7 mouse cellular contexts compared by ENCODE assay signal in genomic region chr9:111117126-111117642, GRCm38 (mm10). TPM values are rescaled to one million over a fixed set of nuclear protein-coding genes. Genes with fewer than 3 reads are reported as not detected.
A peak's percentile ranks its signal among the peaks of the same experiment; 100 is the strongest.
DNase-seq lines count a peak whose midpoint lies in the region; TF ChIP-seq lines count a peak whose summit lies in the region.

Lrrfip2 (plus strand) TSS chr9:111117592.

- no peak for DNase-seq in spleen, adult 2 months (ENCODE audit: low read depth in 1 of 2, low spot score in 2 of 2)
- DNase-seq in spleen, postnatal 14 days (ENCODE audit: low spot score in 2 of 2) = no peak
- DNase-seq in c-Kit-negative CD71-positive TER-119-positive erythroid progenitor cells, embryonic 14.5 days (ENCODE audit: low read depth, low spot score) = peak; percentile 16
- DNase-seq in heart, adult 18-20 months = no peak
- DNase-seq in large intestine, adult 2 months (ENCODE audit: low read depth, low spot score) = no peak
- no peak for DNase-seq in midbrain, embryonic 10.5 days (ENCODE audit: low spot score)
- no peak for DNase-seq in urinary bladder, postnatal 25 days (ENCODE audit: low spot score)

- peak within 1 kb of the TSS; percentile 51 for H3K27ac ChIP-seq in spleen, adult 2 months (ENCODE audit: insufficient read depth, low read length)
- H3K27ac ChIP-seq in midbrain, embryonic 10.5 days (replicated peaks) = peak within 1 kb of the TSS; percentile 94

- H3K9me3 ChIP-seq in midbrain, embryonic 10.5 days (replicated peaks) = 0 out of 2 replicates have a peak, but pooled peaks cover 4% of the 10 kb centered on the region

- TF ChIP-seq POLR2A in spleen, adult 2 months (IDR thresholded peaks at IDR 0.05; ENCODE audit: low read depth, low read length) = no peak

- no peaks in the 10 kb centered on the region for H3K27me3 ChIP-seq in spleen, adult 2 months (ENCODE audit: control insufficient read depth, insufficient read depth, low read length)
- H3K27me3 ChIP-seq in midbrain, embryonic 10.5 days (ENCODE audit: low read depth, poor library complexity, severe bottlenecking) = no peaks in the 10 kb centered on the region

- no peaks in the 10 kb centered on the region for H3K36me3 ChIP-seq in spleen, adult 2 months (ENCODE audit: control insufficient read depth, insufficient read depth, low read length)
- H3K36me3 ChIP-seq in midbrain, embryonic 10.5 days = peaks cover 4% of the 10 kb centered on the region; the same call in 1 of the 2 replicates

- 50% methylated on average over 14 of the region's 14 CpGs for WGBS in spleen, adult 2 months
- WGBS in large intestine, adult 2 months = 32% methylated on average over 14 of the region's 14 CpGs
- 43% methylated on average over 14 of the region's 14 CpGs for WGBS in midbrain, embryonic 10.5 days

- H3K4me1 ChIP-seq in spleen, adult 2 months (ENCODE audit: control insufficient read depth, insufficient read depth, insufficient read length) = peaks cover 11% of the 10 kb centered on the region
- peaks cover 25% of the 10 kb centered on the region for H3K4me1 ChIP-seq in midbrain, embryonic 10.5 days

- no peak for TF ChIP-seq CTCF in spleen, adult 2 months (IDR thresholded peaks at IDR 0.05; ENCODE audit: extremely low read depth, insufficient read depth, insufficient read length, insufficient replicate concordance)

- peak within 1 kb of the TSS; percentile 71 for H3K4me3 ChIP-seq in spleen, adult 2 months (ENCODE audit: extremely low read depth, insufficient read depth, insufficient read length)
- H3K4me3 ChIP-seq in midbrain, embryonic 10.5 days = peak within 1 kb of the TSS; percentile 99

RNA-seq across cellular contexts. Expression of gene Lrrfip2, which starts in this region (rescaled TPM):
- 5.3 and 6.4 TPM in 2 replicates for polyA plus RNA-seq in spleen, adult 2 months (2012; rRNA removed)
- total RNA-seq in heart, adult 18-20 months (2021) = 10 to 100 TPM; 87.3 to 89.0 TPM
- polyA plus RNA-seq in large intestine, adult 2 months (2012; rRNA removed) = 12.7 and 16.4 TPM in 2 replicates
- polyA plus RNA-seq in midbrain, embryonic 10.5 days (2016; fragmentation: Nextera tagmentation; extraction: Ambion mirVana) = 39.5 and 39.8 TPM in 2 replicates
